Mouse (Mus musculus) neutrophil, adult 5-6 weeks (primary cell): ENCODE measurements around the gene AC129217.1. TPM values are rescaled to one million over a fixed set of nuclear protein-coding genes. Genes with fewer than 3 reads are reported as not detected.

Source experiments
- total RNA-seq: library from RNA; stranded (forward); fragments of 200-1000 nt; gene quantifications from 2 replicates; pipeline ENCODE4 v1.2.3, GENCODE M21; 2017

AC129217.1 gene
- total RNA-seq, 1 experiment from 2014 or later, result 33.6 TPM

Other genes starting within 250 kb of the AC129217.1 start
- gene Slc22a8, start 238.5 kb upstream of the AC129217.1 start, total RNA-seq, result not detected in 2 replicates
- not detected in 2 replicates for gene Slc22a6, start 211.7 kb upstream of the AC129217.1 start, total RNA-seq
- gene Chrm1, start 166.0 kb upstream of the AC129217.1 start, total RNA-seq, result not detected in 2 replicates
- gene Slc3a2, start 106.4 kb upstream of the AC129217.1 start, total RNA-seq, result 62.0 and 69.6 TPM in 2 replicates
- 36.4 and 46.0 TPM in 2 replicates for gene Wdr74, start 93.9 kb upstream of the AC129217.1 start, total RNA-seq
- gene 1700092M07Rik, start 89.1 kb upstream of the AC129217.1 start, total RNA-seq, result 7.2 TPM in 1 of 2 replicates, not detected in the other
- gene Stx5a, start 88.4 kb upstream of the AC129217.1 start, total RNA-seq, result 144 and 149 TPM in 2 replicates
- 183 and 187 TPM in 2 replicates for gene Nxf1, start 72.7 kb upstream of the AC129217.1 start, total RNA-seq
- gene Tmem223, start 58.8 kb upstream of the AC129217.1 start, total RNA-seq, result 15.5 and 16.6 TPM in 2 replicates
- 80.4 and 111 TPM in 2 replicates for gene Tmem179b, start 55.3 kb upstream of the AC129217.1 start, total RNA-seq
- gene Taf6l, start 43.4 kb upstream of the AC129217.1 start, total RNA-seq, result 9.2 and 11.6 TPM in 2 replicates
- 30.0 and 32.5 TPM in 2 replicates for gene Polr2g, start 31.2 kb upstream of the AC129217.1 start, total RNA-seq
- 2.5 and 4.2 TPM in 2 replicates for gene Zbtb3, start 27.2 kb upstream of the AC129217.1 start, total RNA-seq
- gene Ttc9c, start 10.4 kb upstream of the AC129217.1 start, total RNA-seq, result 46.0 and 48.2 TPM in 2 replicates
- gene Hnrnpul2, start 9.8 kb upstream of the AC129217.1 start, total RNA-seq, result 110 and 115 TPM in 2 replicates
- gene Bscl2, start 7.7 kb downstream of the AC129217.1 start, total RNA-seq, result 15.8 and 22.6 TPM in 2 replicates
- gene Gng3, start 9.4 kb downstream of the AC129217.1 start, total RNA-seq, result 0.23 and 0.25 TPM in 2 replicates
- not detected in 2 replicates for gene Lrrn4cl, start 21.0 kb downstream of the AC129217.1 start, total RNA-seq
- gene Ubxn1, start 41.7 kb downstream of the AC129217.1 start, total RNA-seq, result 167 TPM in 2 replicates
- 38.4 and 59.9 TPM in 2 replicates for gene Uqcc3, start 51.1 kb downstream of the AC129217.1 start, total RNA-seq
- 13.4 and 31.1 TPM in 2 replicates for gene Lbhd1, start 54.0 kb downstream of the AC129217.1 start, total RNA-seq
- not detected in 2 replicates for gene Gm49403, start 54.2 kb downstream of the AC129217.1 start, total RNA-seq
- 57.6 and 75.0 TPM in 2 replicates for gene 1810009A15Rik, start 59.1 kb downstream of the AC129217.1 start, total RNA-seq
- gene Gm49416, start 59.2 kb downstream of the AC129217.1 start, total RNA-seq, result not detected in 2 replicates
- 9.0 and 9.2 TPM in 2 replicates for gene Ints5, start 63.2 kb downstream of the AC129217.1 start, total RNA-seq
- 62.1 and 69.2 TPM in 2 replicates for gene Ganab, start 68.3 kb downstream of the AC129217.1 start, total RNA-seq
- 46.6 and 47.5 TPM in 2 replicates for gene B3gat3, start 90.6 kb downstream of the AC129217.1 start, total RNA-seq
- gene Rom1, start 99.6 kb downstream of the AC129217.1 start, total RNA-seq, result 2.6 and 3.1 TPM in 2 replicates
- gene Eml3, start 99.8 kb downstream of the AC129217.1 start, total RNA-seq, result 75.3 and 92.8 TPM in 2 replicates
- 165 and 169 TPM in 2 replicates for gene Mta2, start 112.1 kb downstream of the AC129217.1 start, total RNA-seq
- gene Tut1, start 124.1 kb downstream of the AC129217.1 start, total RNA-seq, result 25.9 and 29.6 TPM in 2 replicates
- gene Eef1g, start 137.3 kb downstream of the AC129217.1 start, total RNA-seq, result 345 and 391 TPM in 2 replicates
- gene Ahnak, start 159.5 kb downstream of the AC129217.1 start, total RNA-seq, result 181 and 193 TPM in 2 replicates